In genomic region chr11:35121611-35121959, GRCm38 (mm10) we compare ENCODE assay signal across 8 mouse cellular contexts. TPM values are rescaled to one million over a fixed set of nuclear protein-coding genes. Genes with fewer than 3 reads are reported as not detected.
DNase-seq lines count a peak whose midpoint lies in the region; ATAC-seq and TF ChIP-seq lines count a peak whose summit lies in the region.

No protein-coding gene starts in this region.

- H3K9me3 ChIP-seq in hindbrain, embryonic 15.5 days, result no peaks in the 10 kb centered on the region
- H3K9me3 ChIP-seq in midbrain, embryonic 13.5 days, result no peaks in the 10 kb centered on the region

- peak overlapping the region; percentile 75 for H3K4me3 ChIP-seq in cerebellum, adult 2 months (replicated peaks; ENCODE audit: insufficient read depth, low read depth, low read length)
- H3K4me3 ChIP-seq in spleen, adult 2 months (ENCODE audit: extremely low read depth, insufficient read depth, insufficient read length), result peak overlapping the region; percentile 22; the same call in 1 of the 2 replicates
- peak overlapping the region; percentile 63 for H3K4me3 ChIP-seq in hindbrain, embryonic 15.5 days
- H3K4me3 ChIP-seq in midbrain, embryonic 13.5 days (replicated peaks), result peak overlapping the region; percentile 59

- peak in 1 of 2 experiments; percentile 63 for DNase-seq in cerebellum, adult 2 months
- DNase-seq in cerebellum, adult 8-10 months, result no peak
- DNase-seq in spleen, adult 2 months (ENCODE audit: low read depth in 1 of 2, low spot score in 2 of 2), result no peak
- DNase-seq in spleen, postnatal 4 days (ENCODE audit: low spot score in 2 of 2), result no peak
- no peak for DNase-seq in urinary bladder, adult 18-20 months (ENCODE audit: low spot score in 2 of 2)
- DNase-seq in layer of hippocampus, adult 9-10 months (ENCODE audit: low spot score), result no peak

- H3K27ac ChIP-seq in cerebellum, adult 2 months (ENCODE audit: insufficient read depth, low read length), result no peak overlapping the region
- no peak overlapping the region for H3K27ac ChIP-seq in spleen, adult 2 months (ENCODE audit: insufficient read depth, low read length)
- H3K27ac ChIP-seq in hindbrain, embryonic 15.5 days (replicated peaks), result no peak overlapping the region
- H3K27ac ChIP-seq in midbrain, embryonic 13.5 days, result no peak overlapping the region

- peak overlapping the region; percentile 93 for H3K4me2 ChIP-seq in hindbrain, embryonic 15.5 days
- H3K4me2 ChIP-seq in midbrain, embryonic 13.5 days (replicated peaks), result peak overlapping the region; percentile 98

- ATAC-seq in hindbrain, embryonic 15.5 days (ENCODE audit: low FRiP score, low read depth), result peak; percentile 55; the same call in 1 of the 2 replicates
- ATAC-seq in midbrain, embryonic 13.5 days, result peak; percentile 13; the same call in 1 of the 2 replicates

- peak overlapping the region; percentile 55 for H3K9ac ChIP-seq in hindbrain, embryonic 15.5 days
- peak overlapping the region; percentile 65 for H3K9ac ChIP-seq in midbrain, embryonic 13.5 days (replicated peaks)

- no peak for TF ChIP-seq POLR2A in cerebellum, adult 2 months (IDR thresholded peaks at IDR 0.05; ENCODE audit: borderline replicate concordance, insufficient read depth, low read length)
- TF ChIP-seq POLR2A in spleen, adult 2 months (IDR thresholded peaks at IDR 0.05; ENCODE audit: low read depth, low read length), result no peak

- TF ChIP-seq CTCF in cerebellum, adult 2 months (IDR thresholded peaks at IDR 0.05; ENCODE audit: borderline replicate concordance, insufficient read depth, low read depth, low read length), result no peak
- no peak for TF ChIP-seq CTCF in spleen, adult 2 months (IDR thresholded peaks at IDR 0.05; ENCODE audit: extremely low read depth, insufficient read depth, insufficient read length, insufficient replicate concordance)

- peaks cover 3% of the 10 kb centered on the region for H3K4me1 ChIP-seq in cerebellum, adult 2 months (ENCODE audit: control insufficient read depth, insufficient read depth, low read length)
- H3K4me1 ChIP-seq in spleen, adult 2 months (ENCODE audit: control insufficient read depth, insufficient read depth, insufficient read length), result no peaks in the 10 kb centered on the region
- H3K4me1 ChIP-seq in hindbrain, embryonic 15.5 days (replicated peaks), result peaks cover 23% of the 10 kb centered on the region
- peaks cover 17% of the 10 kb centered on the region for H3K4me1 ChIP-seq in midbrain, embryonic 13.5 days (replicated peaks)

- no peaks in the 10 kb centered on the region for H3K27me3 ChIP-seq in cerebellum, adult 2 months (ENCODE audit: control insufficient read depth, insufficient read depth, low read length)
- peaks cover 9% of the 10 kb centered on the region for H3K27me3 ChIP-seq in spleen, adult 2 months (ENCODE audit: control insufficient read depth, insufficient read depth, low read length)
- H3K27me3 ChIP-seq in hindbrain, embryonic 15.5 days, result peaks cover 37% of the 10 kb centered on the region
- peaks cover 86% of the 10 kb centered on the region for H3K27me3 ChIP-seq in midbrain, embryonic 13.5 days

- H3K36me3 ChIP-seq in spleen, adult 2 months (ENCODE audit: control insufficient read depth, insufficient read depth, low read length), result no peaks in the 10 kb centered on the region
- H3K36me3 ChIP-seq in hindbrain, embryonic 15.5 days, result no peaks in the 10 kb centered on the region
- no peaks in the 10 kb centered on the region for H3K36me3 ChIP-seq in midbrain, embryonic 13.5 days

- 1% methylated on average over 27 of the region's 27 CpGs for WGBS in cerebellum, adult 2 months
- WGBS in spleen, adult 2 months, result 3% methylated on average over 27 of the region's 27 CpGs
- WGBS in hindbrain, embryonic 15.5 days, result 1% methylated on average over 27 of the region's 27 CpGs
- WGBS in midbrain, embryonic 13.5 days, result 0% methylated on average over 21 of the region's 27 CpGs

RNA-seq across cellular contexts. Expression of gene Slit3, which starts 0.6 kb away (rescaled TPM):
- 10.0 and 12.7 TPM in 2 replicates for polyA plus RNA-seq in cerebellum, adult 2 months (2012; rRNA removed)
- 6.6 and 9.5 TPM in 2 replicates for polyA plus RNA-seq in spleen, adult 2 months (2012; rRNA removed)
- polyA plus RNA-seq in hindbrain, embryonic 15.5 days (2015; fragmentation: Nextera tagmentation; extraction: Ambion mirVana), result 12.5 and 13.0 TPM in 2 replicates
- polyA plus RNA-seq in midbrain, embryonic 13.5 days (2015; fragmentation: Nextera tagmentation; extraction: Ambion mirVana), result 3.9 and 6.6 TPM in 2 replicates

Comparison
In these comparisons a context has a peak if more than half of its experiments do, and no peak if none do; other contexts are left out.
1. H3K4me3 ChIP-seq: peak in every context shown above with its lines; median percentile 75 in cerebellum, adult 2 months; 63 in hindbrain, embryonic 15.5 days; 59 in midbrain, embryonic 13.5 days; 22 in spleen, adult 2 months.